Mouse (Mus musculus) adrenal gland, adult (tissue): ENCODE measurements at regions not wholly inside any gene's neighbourhood (a gene's known extent, or its start where the extent isn't known, plus 50 kb on each side); places are given as distances from the start of the nearest gene placed in this dataset.
"Not testable (repeated sequence)": the region's sequence is repeated elsewhere in the genome, so short reads cannot be mapped to it uniquely, and the experiment has no call there.

Experiments
- DNase-seq, 2 experiments: peaks; one replicate each; pipeline ENCODE4 v3.0.0; 2022 to 2023; ENCODE audit warnings: low spot score in 1 of 2; ENCODE audit not compliant: inconsistent age in 2 of 2

DNA sequence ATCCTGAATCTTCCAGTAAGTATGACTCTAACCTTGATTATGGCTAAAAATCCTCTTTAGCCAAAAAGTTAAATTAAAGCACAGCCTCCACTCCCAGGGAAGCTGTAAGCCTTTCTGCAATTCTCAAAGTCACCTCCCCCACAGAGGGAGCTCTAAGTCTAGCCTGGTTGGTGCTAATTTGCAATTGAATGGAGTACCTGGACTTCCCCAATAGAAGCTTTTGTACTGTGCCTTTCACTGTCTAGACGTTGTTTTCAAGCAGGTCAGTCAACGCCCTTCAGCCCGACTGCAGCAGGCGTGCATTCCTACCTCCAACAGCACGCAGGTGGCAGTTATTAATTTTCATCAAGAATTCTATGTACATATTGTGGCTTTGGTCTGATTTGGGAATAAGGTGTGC, 87.2 kb downstream of the Catsperg2 start:
- DNase-seq: not testable (repeated sequence)

DNA sequence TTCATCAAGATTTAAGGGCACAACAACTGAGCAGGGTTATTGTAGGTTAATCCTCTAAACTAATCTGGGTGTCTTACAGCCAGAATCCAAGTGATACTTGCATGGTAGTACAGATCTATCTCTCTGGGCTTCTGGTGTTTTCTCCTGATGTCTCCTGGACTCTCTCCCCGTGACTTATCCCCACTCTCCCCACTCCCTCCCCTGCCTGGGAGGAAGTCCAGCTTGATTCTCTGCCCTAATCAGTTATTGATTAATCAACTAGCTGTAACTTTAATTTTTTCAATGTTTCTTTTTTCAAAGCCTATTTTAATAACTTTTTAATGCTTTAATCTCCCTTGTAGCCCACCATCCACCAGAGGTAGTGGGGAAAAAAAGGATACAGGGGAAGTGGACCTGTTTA, 83.9 kb upstream of the Sipa1l3 start:
- DNase-seq: no peak

DNA sequence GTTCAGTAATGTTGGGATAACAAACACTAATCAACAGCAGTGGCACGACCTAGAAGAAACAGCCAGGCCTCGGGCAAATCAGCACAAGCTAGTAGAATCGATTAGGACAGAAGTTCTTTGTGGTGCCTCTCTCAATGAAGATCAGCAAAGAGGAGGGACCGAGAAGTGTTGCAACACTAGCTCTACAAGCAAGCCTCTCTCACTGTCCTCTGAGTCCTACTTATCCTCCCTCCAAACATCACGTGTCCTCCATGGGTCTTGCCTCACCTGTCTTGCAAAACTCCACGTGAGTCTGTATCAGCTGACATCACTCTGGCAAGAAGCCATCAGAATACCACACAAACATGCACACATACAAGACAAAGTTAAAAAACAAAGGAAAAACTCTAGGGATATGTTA, 82.9 kb upstream of the Sipa1l3 start:
- DNase-seq: no peak

DNA sequence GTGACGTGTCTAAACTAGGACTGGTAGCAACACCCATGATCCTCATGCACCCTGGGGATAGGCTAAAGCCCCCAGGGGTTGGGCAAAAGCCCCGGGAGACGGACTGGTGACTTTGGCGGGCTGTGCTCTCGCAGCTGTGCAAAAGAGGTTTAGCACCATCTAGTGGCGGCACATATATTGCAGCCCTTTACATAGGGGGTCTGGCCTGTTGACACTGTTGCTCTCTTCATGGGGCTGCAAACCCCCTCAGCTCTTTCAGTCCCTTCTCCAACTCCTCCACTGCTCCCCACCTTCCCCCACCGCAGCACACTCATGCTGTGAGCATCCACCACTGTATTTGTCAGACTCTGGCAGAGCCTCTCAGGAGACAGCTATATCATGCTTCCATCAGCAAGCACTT, 78.8 kb upstream of the Sipa1l3 start:
- DNase-seq: peak; percentile 26 to 82

DNA sequence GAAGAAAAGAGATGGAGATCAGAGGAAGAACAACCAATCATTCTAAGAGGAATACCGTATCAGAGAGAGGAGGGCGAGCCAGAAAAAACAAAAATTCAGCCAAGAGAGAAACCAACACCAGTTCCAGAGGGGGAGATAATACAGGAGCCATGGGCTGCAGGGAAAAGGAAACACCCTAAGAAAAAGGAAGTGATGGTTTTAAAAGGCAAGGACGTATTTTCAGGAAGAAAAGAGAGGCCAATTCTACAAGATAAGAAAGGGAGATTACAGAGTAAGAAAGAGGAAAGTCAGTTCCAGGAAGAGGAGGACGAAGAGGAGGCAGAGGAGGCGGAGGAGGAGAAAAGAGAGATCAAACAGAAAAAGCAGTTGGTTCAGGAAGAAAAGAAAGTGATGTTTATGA, 59.7 kb upstream of the Sipa1l3 start:
- DNase-seq: no peak

DNA sequence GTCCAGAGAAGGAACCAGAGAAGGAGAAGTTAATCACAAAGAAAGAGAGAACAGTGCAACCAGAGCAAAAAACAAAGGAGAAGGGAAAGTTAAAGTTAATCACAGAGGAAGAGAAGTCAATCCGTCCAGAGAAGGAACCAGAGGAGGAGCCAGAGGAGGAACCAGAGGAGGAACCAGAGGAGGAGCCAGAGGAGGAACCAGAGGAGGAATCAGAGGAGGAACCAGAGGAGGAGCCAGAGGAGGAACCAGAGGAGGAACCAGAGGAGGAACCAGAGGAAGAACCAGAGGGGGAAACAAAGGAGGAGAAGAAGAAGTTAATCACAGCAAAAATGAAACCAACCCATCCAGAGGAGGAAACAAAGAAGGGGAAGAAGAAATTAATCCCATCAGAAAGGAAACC, 57.2 kb upstream of the Sipa1l3 start:
- no peak for DNase-seq
